Mouse (Mus musculus): ENCODE data around the gene Siae.

- TF ChIP-seq CTCF (IDR thresholded peaks at IDR 0.05; ENCODE audit: borderline replicate concordance, control insufficient read depth, extremely low read depth, insufficient read depth, low read length, poor library complexity) (no peak), POLR2A (IDR thresholded peaks at IDR 0.05; ENCODE audit: control insufficient read depth, extremely low read depth, insufficient read depth, low read length, poor library complexity) (no peak)
These were observed 81.5 kb downstream of the Siae start for GRCm38 (mm10) chr9:37636800-37637542.

Measured in thymus, adult 2 months (tissue).